Mouse (Mus musculus): Measurements from ENCODE around the gene Gm21985.
A peak's percentile ranks its signal among the peaks of the same experiment; 100 is the strongest.
"Not testable (repeated sequence)": the region's sequence is repeated elsewhere in the genome, so short reads cannot be mapped to it uniquely, and the experiment has no call there.

Gm21985 gene

GRCm38 (mm10) chr2:112393958-112394357, 127.8 kb downstream of the Gm21985 start:
- DNase-seq: no peak

GRCm38 (mm10) chr2:112396649-112397048, 130.5 kb downstream of the Gm21985 start:
- peak; percentile 61 for DNase-seq

- DNase-seq: peak; percentile 7
These were observed 140.9 kb downstream of the Gm21985 start for GRCm38 (mm10) chr2:112407030-112407429.

GRCm38 (mm10) chr2:112425308-112425707, 159.2 kb downstream of the Gm21985 start:
- DNase-seq: no peak

GRCm38 (mm10) chr2:112428534-112428933, 162.4 kb downstream of the Gm21985 start:
- DNase-seq: peak; percentile 11

GRCm38 (mm10) chr2:112429665-112430064, 163.6 kb downstream of the Gm21985 start:
- peak; percentile 61 for DNase-seq

GRCm38 (mm10) chr2:112430403-112430802, 164.3 kb downstream of the Gm21985 start:
- DNase-seq: peak; percentile 31

- DNase-seq: peak; percentile 11
These were observed 166.4 kb downstream of the Gm21985 start for GRCm38 (mm10) chr2:112432523-112432922.

- peak; percentile 80 for DNase-seq
These were observed 167.2 kb downstream of the Gm21985 start for GRCm38 (mm10) chr2:112433359-112433758.

GRCm38 (mm10) chr2:112436292-112436691, 170.2 kb downstream of the Gm21985 start:
- peak; percentile 39 for DNase-seq

- DNase-seq: no peak
These were observed 171.5 kb downstream of the Gm21985 start for GRCm38 (mm10) chr2:112437589-112437988.

GRCm38 (mm10) chr2:112443491-112443890, 177.4 kb downstream of the Gm21985 start:
- DNase-seq: peak; percentile 46

- no peak for DNase-seq
These were observed 179.4 kb downstream of the Gm21985 start for GRCm38 (mm10) chr2:112445511-112445910.

- DNase-seq: not testable (repeated sequence)
These were observed 181.9 kb downstream of the Gm21985 start for GRCm38 (mm10) chr2:112448046-112448445.

GRCm38 (mm10) chr2:112448510-112449059, 182.5 kb downstream of the Gm21985 start:
- no peak for DNase-seq

GRCm38 (mm10) chr2:112449597-112450296, 183.6 kb downstream of the Gm21985 start:
- no peak for DNase-seq

- DNase-seq: not testable (repeated sequence)
These were observed 186.4 kb downstream of the Gm21985 start for GRCm38 (mm10) chr2:112452513-112452912.

GRCm38 (mm10) chr2:112454125-112454861, 188.2 kb downstream of the Gm21985 start:
- DNase-seq: peak; percentile 55

GRCm38 (mm10) chr2:112454862-112455564, 188.9 kb downstream of the Gm21985 start, which contains the start of gene Emc7:
Gene Emc7 (plus strand): TSS chr2:112454997.
- peak; percentile 99 for DNase-seq
